Mouse (Mus musculus) Muller cell, postnatal 12 days (primary cell): Measurements from ENCODE around the gene Efhc1.
A peak's percentile ranks its signal among the peaks of the same experiment; 100 is the strongest.

Source experiments
- DNase-seq: peaks from one replicate; pipeline ENCODE4 v3.0.0-alpha.2; 2015; ENCODE audit errors: inconsistent ontology term

Gene Efhc1

GRCm38 (mm10) chr1:21006775-21007174 is 55.3 kb downstream of the Efhc1 start:
- DNase-seq, result no peak

DNA sequence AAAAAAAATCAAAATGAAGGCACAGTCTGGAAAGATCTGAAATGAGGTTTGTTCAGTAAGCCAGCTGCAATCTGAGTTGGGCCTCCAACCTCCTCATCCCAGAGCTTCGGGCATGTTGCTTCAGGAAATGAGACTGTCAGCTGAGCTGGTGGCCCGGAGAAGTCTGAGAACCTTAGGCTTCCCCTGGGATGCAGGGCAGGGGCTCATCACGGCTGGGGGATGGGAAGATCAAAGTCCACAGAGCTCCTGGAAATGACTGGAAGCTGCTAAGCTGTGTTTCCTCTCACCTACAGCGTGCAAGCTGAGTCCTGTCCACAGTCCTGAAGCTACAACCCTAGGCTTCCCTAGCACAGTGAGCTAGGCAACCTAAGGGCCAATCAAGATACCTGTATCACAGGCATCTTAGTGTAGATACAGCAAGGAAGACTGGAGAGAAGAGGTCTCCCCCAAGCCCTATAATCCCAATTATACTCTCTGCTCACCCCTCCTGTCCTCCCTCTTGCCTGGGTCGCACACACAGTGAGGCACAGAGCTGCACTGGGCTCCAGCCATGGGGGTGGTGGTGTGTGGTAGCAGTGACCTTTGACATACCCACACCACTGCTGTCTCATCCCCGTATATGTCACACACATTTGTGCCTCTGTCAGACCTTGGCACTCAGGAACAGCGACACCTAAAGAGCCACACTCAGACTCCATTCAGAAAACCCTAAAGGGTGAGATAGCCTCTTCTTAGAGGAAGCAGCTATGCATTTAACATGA is 56.7 kb downstream of the Efhc1 start:
- DNase-seq, result no peak

DNA sequence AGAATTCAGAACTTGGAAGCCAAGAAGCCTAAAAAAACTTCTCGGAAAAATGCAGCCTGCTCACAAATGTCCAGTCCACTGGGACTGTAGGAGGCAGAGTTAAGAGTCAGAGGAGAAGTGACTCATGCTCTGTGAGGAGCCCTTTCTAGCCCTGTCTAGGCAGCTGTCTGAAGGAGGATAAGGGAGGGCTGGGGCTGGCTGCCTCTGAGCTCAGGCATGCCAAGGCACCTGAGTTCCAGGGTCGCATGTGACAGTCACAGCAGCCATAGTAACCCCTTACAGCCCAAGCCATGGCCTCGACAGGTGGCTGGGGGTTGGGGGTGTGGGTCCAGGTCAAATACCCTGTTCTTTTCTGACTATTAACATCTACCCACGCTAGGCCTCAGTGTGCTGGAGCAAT is 57.5 kb downstream of the Efhc1 start:
- peak; percentile 74 for DNase-seq

GRCm38 (mm10) chr1:21010282-21010800 is 58.9 kb downstream of the Efhc1 start:
- DNase-seq, result no peak

GRCm38 (mm10) chr1:21014463-21014862 is 63.0 kb downstream of the Efhc1 start:
- peak; percentile 87 for DNase-seq

- DNase-seq, result no peak
These were observed 71.7 kb downstream of the Efhc1 start for GRCm38 (mm10) chr1:21023101-21023500.

- DNase-seq, result no peak
These were observed 73.8 kb downstream of the Efhc1 start for GRCm38 (mm10) chr1:21025203-21025602.

GRCm38 (mm10) chr1:21026534-21026933 is 75.1 kb downstream of the Efhc1 start:
- DNase-seq, result no peak

DNA sequence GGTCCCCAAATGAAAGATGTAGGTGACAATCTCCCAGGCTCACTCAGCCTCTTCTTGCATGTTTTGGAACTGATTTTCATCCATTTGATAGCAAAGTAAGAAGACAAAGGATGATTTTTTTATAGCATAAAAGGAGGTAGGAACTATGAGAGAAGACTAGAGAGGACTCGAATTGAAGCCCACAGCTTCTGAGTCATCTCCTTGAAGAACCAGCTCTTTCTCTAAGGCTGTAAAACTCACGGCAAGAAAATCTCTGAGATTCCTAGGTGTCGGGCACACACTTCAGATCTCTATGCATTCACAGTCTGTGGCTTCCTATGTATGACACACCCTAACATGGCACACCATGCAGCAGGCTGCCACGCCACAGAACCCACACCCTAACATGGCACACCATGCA is 77.6 kb downstream of the Efhc1 start:
- no peak for DNase-seq

- DNase-seq, result no peak
These were observed 80.2 kb downstream of the Efhc1 start for GRCm38 (mm10) chr1:21031650-21032049.

DNA sequence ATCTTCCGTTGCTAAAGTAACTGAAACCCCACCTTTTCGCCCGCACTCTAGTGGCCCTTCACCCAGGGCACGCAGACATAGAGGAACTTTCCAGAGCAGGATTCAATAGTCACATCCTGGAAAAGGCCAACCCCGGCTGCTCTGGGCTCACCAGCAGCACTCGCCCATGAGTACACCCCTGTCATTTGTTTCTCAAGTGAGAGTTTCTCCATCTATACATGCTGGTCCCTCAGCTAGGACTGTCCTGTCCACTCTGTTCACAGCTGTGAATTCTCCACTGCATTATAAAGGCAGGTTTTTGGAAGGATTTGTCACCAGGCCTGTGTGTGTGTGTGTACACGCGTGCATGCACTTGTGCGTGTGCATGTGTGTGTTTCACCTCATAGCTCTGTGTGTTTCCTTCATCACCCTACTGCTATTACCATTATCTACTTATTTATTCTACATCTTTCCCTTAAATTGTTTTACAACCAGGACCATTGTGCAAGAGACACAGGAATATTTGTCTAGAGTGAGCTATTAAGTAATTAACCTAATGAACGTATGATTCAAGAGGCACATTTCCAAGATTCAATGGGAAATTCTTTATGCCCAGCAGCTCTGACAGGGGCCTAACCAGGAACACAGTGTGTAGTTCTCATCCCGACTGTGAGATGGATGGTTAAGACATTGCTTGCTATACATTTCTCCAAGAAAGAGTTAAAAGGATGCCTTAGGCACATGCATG is 81.8 kb downstream of the Efhc1 start:
- no peak for DNase-seq

DNA sequence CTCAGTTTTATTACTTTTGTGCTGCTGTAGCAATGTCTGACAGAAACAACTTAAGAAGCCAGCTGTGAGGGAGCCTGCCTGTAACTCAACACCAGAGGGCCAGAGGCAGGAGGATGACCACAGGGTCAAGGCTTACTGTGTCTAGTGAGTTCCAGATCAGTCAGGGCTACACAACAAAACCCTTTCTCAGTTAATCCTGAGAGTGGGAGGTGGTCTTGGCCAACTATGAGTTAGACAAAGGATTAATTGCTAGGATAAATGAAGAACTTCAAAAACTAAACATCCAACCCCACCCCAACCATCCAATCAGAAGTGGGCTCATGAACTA is 82.3 kb downstream of the Efhc1 start:
- no peak for DNase-seq

GRCm38 (mm10) chr1:21035878-21036277 is 84.5 kb downstream of the Efhc1 start:
- DNase-seq, result no peak

- no peak for DNase-seq
These were observed 86.6 kb downstream of the Efhc1 start for GRCm38 (mm10) chr1:21037881-21038601.

DNA sequence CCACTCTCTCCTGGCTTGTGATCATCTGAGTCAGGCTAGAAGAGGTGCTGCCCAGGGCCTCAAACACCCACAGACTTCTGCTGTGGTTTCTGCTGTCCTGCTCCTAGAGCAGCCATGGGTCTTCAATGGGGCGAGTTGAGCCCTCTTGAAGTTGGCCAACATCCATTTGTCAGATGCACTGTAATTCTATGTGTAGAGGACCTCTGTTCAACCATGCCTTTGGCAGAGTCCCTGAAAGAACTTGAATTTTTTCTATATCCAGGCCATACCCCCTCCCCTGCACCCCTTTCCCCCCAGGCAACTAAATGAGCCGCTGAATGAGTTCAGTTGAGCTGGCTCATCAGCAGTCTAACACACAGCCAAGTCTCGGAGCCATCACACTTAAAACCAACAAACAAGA is 88.1 kb downstream of the Efhc1 start:
- no peak for DNase-seq

GRCm38 (mm10) chr1:21040173-21040572 is 88.7 kb downstream of the Efhc1 start:
- DNase-seq, result no peak
